16 mouse cellular contexts compared by ENCODE assay signal in genomic region chr5:31704971-31705370, GRCm38 (mm10). TPM values are rescaled to one million over a fixed set of nuclear protein-coding genes. Genes with fewer than 3 reads are reported as not detected.
DNase-seq lines count a peak whose midpoint lies in the region; ATAC-seq lines count a peak whose summit lies in the region.
"Had no signal": no experiment of that assay in that cellular context is flagged by ENCODE, and none has a peak within 500 bp of the region (broad histone marks: within the 10 kb centered on the region; RNA-seq: fewer than 3 reads in every experiment).

No protein-coding gene starts in this region.

- ATAC-seq in frontal cortex, adult (ENCODE audit: low TSS enrichment): peak; percentile 97
- ATAC-seq in megakaryocyte progenitor cell, adult 5-6 weeks (replicated peaks; ENCODE audit: poor library complexity): no peak
- ATAC-seq: hindbrain, embryonic 16.5 days had no signal

- peak; percentile 75 for DNase-seq in layer of hippocampus, adult 11-12 months (ENCODE audit: low spot score)
- peak; percentile 68 to 72 for DNase-seq in left cerebral cortex, adult 18-20 months (ENCODE audit: low spot score in 2 of 2)
- DNase-seq in right cerebral cortex, adult 2 months (ENCODE audit: low spot score in 2 of 2): peak; percentile 70 to 82
- no peak for DNase-seq in gastrocnemius, adult 18-20 months (ENCODE audit: low spot score)
- DNase-seq in heart, adult 8-10 months (ENCODE audit: low spot score): no peak
- no peak for DNase-seq in thymus, postnatal 10 days (ENCODE audit: low spot score in 2 of 2)
- DNase-seq: adrenal gland, adult 2 months; gastrocnemius, postnatal 10 days; heart, postnatal 14 days; kidney, adult 18-20 months; kidney, postnatal 25 days; lung, adult 2 months; retina, postnatal 1 day had no signal

RNA-seq across cellular contexts. Expression of gene Babam2, which starts 7.5 kb away (rescaled TPM):
- 10 to 100 TPM; 44.7 to 46.5 TPM for total RNA-seq in left cerebral cortex, adult 18-20 months (2021)
- total RNA-seq in megakaryocyte progenitor cell, adult 5-6 weeks (2015): 101 and 117 TPM in 2 replicates
- 37.7 and 44.2 TPM in 2 replicates for total RNA-seq in megakaryocyte progenitor cell, adult 5-6 weeks (2017)
- 10 to 100 TPM; 33.3 to 33.8 TPM for total RNA-seq in gastrocnemius, adult 18-20 months (2021)
- total RNA-seq in heart, adult 8-10 months (2022): 10 to 100 TPM; 31.2 to 35.8 (median 35.0) TPM

RNA-seq across cellular contexts. Expression of gene Rbks, which starts 7.5 kb away (rescaled TPM):
- 1 to 10 TPM; 3.3 to 4.5 TPM for total RNA-seq in left cerebral cortex, adult 18-20 months (2021)
- total RNA-seq in megakaryocyte progenitor cell, adult 5-6 weeks (2015): 25.8 and 34.6 TPM in 2 replicates
- total RNA-seq in megakaryocyte progenitor cell, adult 5-6 weeks (2017): 17.7 and 29.3 TPM in 2 replicates
- 1 to 10 TPM; 4.4 to 4.6 TPM for total RNA-seq in gastrocnemius, adult 18-20 months (2021)
- total RNA-seq in heart, adult 8-10 months (2022): 1 to 10 TPM; 3.5 to 5.3 (median 4.3) TPM

Comparison
In these comparisons a context has a peak if more than half of its experiments do, and no peak if none do; other contexts are left out.
1. DNase-seq: peak in layer of hippocampus, adult 11-12 months (single experiment), left cerebral cortex, adult 18-20 months (2 of 2) and right cerebral cortex, adult 2 months (2 of 2); none in gastrocnemius, adult 18-20 months (single experiment), heart, adult 8-10 months (single experiment) and thymus, postnatal 10 days (0 of 2).